Mouse (Mus musculus) small intestine, adult 2 months (tissue): ENCODE measurements around the gene Adgrd1. TPM values are rescaled to one million over a fixed set of nuclear protein-coding genes. Genes with fewer than 3 reads are reported as not detected.

Experiments
- H3K27ac ChIP-seq: fragments of 200-500 bp; 2 replicates; pipeline ENCODE4 v1.5.1; 2012; ENCODE audit warnings: low read depth, low read length, control low read depth, inconsistent platforms; ENCODE audit not compliant: insufficient read depth
- H3K27me3 ChIP-seq: fragments of 200-500 bp; 2 replicates; pipeline ENCODE4 v1.6.1; 2012; ENCODE audit warnings: mild to moderate bottlenecking, moderate library complexity, low read length, inconsistent platforms; ENCODE audit not compliant: control insufficient read depth, insufficient read depth
- H3K36me3 ChIP-seq: fragments of 200-500 bp; 2 replicates; pipeline ENCODE4 v1.6.1; 2012; ENCODE audit warnings: mild to moderate bottlenecking, low read length, control low read depth, inconsistent platforms; ENCODE audit not compliant: control insufficient read depth, insufficient read depth
- H3K4me1 ChIP-seq: fragments of 200-500 bp; 2 replicates; pipeline ENCODE4 v1.6.1; 2012; ENCODE audit warnings: low read length, inconsistent platforms, mixed read lengths; ENCODE audit not compliant: control insufficient read depth, insufficient read depth, insufficient read length
- H3K4me3 ChIP-seq: fragments of 200-500 bp; 2 replicates; pipeline ENCODE4 v1.5.1; 2012; ENCODE audit warnings: low read depth, mild to moderate bottlenecking, control low read depth, inconsistent platforms, low read length, moderate library complexity
- CTCF ChIP-seq: fragments of 200-500 bp; IDR thresholded peaks from 2 replicates; pipeline ENCODE4 v1.5.1; 2012; ENCODE audit warnings: low read depth, mild to moderate bottlenecking, control low read depth, inconsistent platforms, low read length, moderate library complexity, mixed read lengths; ENCODE audit not compliant: insufficient replicate concordance, insufficient read length; ENCODE audit errors: extremely low read depth
- POLR2A ChIP-seq: fragments of 200-500 bp; IDR thresholded peaks from 2 replicates; pipeline ENCODE4 v1.6.1; 2012; ENCODE audit warnings: low read depth, mild to moderate bottlenecking, control low read depth, inconsistent platforms, low read length, moderate library complexity
- WGBS: fragments of 180-500 bp; shearing (Covaris S2); methylation state at CpG from one replicate; pipeline ENCODE4 v1.1.7; 2018; 5-methylcytosine and 5-hydroxymethylcytosine counted together
- polyA plus RNA-seq: library from polyadenylated mRNA; depleted of rRNA; stranded (reverse); fragments of >200 nt; gene quantifications from 2 replicates; pipeline ENCODE4 v1.2.3, GENCODE M21; 2012

Adgrd1 gene
- polyA plus RNA-seq, 1 experiment: 9.0 TPM

- H3K4me3 ChIP-seq: no peak overlapping the region
- no peak for TF ChIP-seq CTCF
- no peak for TF ChIP-seq POLR2A
- 0 out of 2 replicates have a peak, but pooled peaks cover 2% of the 10 kb centered on the region for H3K27me3 ChIP-seq
- no peaks in the 10 kb centered on the region for H3K4me1 ChIP-seq
- no peaks in the 10 kb centered on the region for H3K36me3 ChIP-seq
- H3K27ac ChIP-seq: no peak overlapping the region
- WGBS: 28% methylated on average over 3 of the region's 3 CpGs
These were observed 121.6 kb downstream of the Adgrd1 start for GRCm38 (mm10) chr5:129218222-129218505.

- TF ChIP-seq CTCF: no peak
- no peak for TF ChIP-seq POLR2A
- Histone ChIP-seq H3K4me3 (no peak overlapping the region), H3K27me3 (0 out of 2 replicates have a peak, but pooled peaks cover 2% of the 10 kb centered on the region), H3K36me3 (no peaks in the 10 kb centered on the region), H3K27ac (no peak overlapping the region), H3K4me1 (no peaks in the 10 kb centered on the region)
- WGBS: 44% methylated on average over 8 of the region's 8 CpGs
These were observed 122.0 kb downstream of the Adgrd1 start for GRCm38 (mm10) chr5:129218537-129218981.

DNA sequence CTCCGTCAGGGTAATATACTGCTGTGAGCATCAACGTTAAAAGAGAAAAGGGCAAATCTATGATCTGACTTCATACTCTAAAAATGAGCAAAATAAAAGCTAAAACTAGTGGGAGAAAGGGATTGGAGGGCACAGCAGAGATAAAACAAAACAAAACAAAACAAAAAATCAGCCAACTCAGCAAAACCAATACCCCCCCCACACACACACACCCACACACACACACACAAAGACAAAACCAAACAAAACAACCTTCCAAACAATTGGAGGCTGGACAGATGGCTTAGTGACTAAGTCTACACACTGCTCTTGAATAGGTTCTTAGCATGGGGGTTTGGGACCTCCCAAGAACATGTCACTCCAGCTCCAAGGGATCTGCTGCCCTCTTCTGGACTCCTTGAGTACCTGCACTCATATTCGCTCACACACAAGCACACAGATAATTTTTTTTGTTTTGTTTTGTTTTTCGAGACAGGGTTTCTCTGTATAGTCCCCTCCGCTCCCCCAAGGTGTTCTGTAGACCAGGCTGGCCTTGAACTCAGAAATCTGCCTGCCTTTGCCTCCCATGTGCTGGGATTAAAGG lies 122.7 kb downstream of the Adgrd1 start:
- 96% methylated on average over 5 of the region's 5 CpGs for WGBS
- TF ChIP-seq POLR2A: no peak
- TF ChIP-seq CTCF: no peak
- Histone ChIP-seq H3K4me1 (no peaks in the 10 kb centered on the region), H3K4me3 (no peak overlapping the region), H3K27ac (no peak overlapping the region), H3K27me3 (0 out of 2 replicates have a peak, but pooled peaks cover 2% of the 10 kb centered on the region), H3K36me3 (no peaks in the 10 kb centered on the region)

- no peak overlapping the region for H3K27ac ChIP-seq
- no peaks in the 10 kb centered on the region for H3K36me3 ChIP-seq
- WGBS: 57% methylated on average over 33 of the region's 33 CpGs
- H3K4me3 ChIP-seq: no peak overlapping the region
- H3K27me3 ChIP-seq: no peaks in the 10 kb centered on the region
- no peak for TF ChIP-seq POLR2A
- no peak for TF ChIP-seq CTCF
- H3K4me1 ChIP-seq: no peaks in the 10 kb centered on the region
These were observed 129.4 kb downstream of the Adgrd1 start for GRCm38 (mm10) chr5:129225810-129226450.

- Histone ChIP-seq H3K27me3 (no peaks in the 10 kb centered on the region), H3K4me1 (no peaks in the 10 kb centered on the region), H3K36me3 (no peaks in the 10 kb centered on the region), H3K27ac (no peak overlapping the region), H3K4me3 (no peak overlapping the region)
- WGBS: 90% methylated on average over 2 of the region's 2 CpGs
- TF ChIP-seq CTCF (no peak), POLR2A (no peak)
These were observed 131.6 kb downstream of the Adgrd1 start for GRCm38 (mm10) chr5:129228171-129228570.

- no peak overlapping the region for H3K4me3 ChIP-seq
- H3K36me3 ChIP-seq: no peaks in the 10 kb centered on the region
- WGBS: 66% methylated on average over 4 of the region's 4 CpGs
- H3K4me1 ChIP-seq: no peaks in the 10 kb centered on the region
- TF ChIP-seq CTCF (no peak), POLR2A (no peak)
- no peaks in the 10 kb centered on the region for H3K27me3 ChIP-seq
- H3K27ac ChIP-seq: no peak overlapping the region
These were observed 136.8 kb downstream of the Adgrd1 start for GRCm38 (mm10) chr5:129233301-129233700.

DNA sequence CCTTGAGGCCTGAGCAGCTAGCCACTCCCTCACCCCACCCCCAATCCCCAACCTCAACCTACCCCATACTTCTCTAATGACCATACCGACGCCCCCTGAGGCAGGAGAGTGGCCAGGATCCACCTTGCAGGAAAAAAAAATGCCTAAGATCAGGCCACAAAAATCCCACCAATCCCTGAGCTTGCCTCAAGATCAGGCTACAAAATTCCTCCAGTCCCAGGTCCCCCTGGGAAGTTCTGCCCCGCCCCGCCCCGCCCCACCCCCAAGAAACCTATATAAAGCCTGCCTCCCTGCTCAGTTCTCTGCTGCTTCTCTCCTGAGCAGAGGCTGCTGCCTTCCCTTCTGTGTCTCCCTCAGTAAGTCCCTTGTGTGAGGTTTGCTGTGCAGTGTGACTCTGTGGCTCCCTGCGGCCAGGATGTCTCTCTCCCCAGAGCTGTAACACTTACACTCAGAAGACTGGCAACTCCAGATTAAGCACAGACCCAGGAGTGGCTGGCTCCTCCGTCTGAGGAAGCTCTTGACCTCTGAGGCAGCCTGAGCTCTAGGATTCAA lies 137.4 kb downstream of the Adgrd1 start:
- H3K36me3 ChIP-seq: no peaks in the 10 kb centered on the region
- TF ChIP-seq POLR2A: no peak
- no peak for TF ChIP-seq CTCF
- 85% methylated on average over 7 of the region's 7 CpGs for WGBS
- H3K27me3 ChIP-seq: no peaks in the 10 kb centered on the region
- H3K4me1 ChIP-seq: no peaks in the 10 kb centered on the region
- no peak overlapping the region for H3K27ac ChIP-seq
- no peak overlapping the region for H3K4me3 ChIP-seq
